Mouse (Mus musculus) heart, postnatal 0 days (tissue): ENCODE data around the gene Add2. TPM values are rescaled to one million over a fixed set of nuclear protein-coding genes. Genes with fewer than 3 reads are reported as not detected.

Source experiments
- ATAC-seq: fragments of 200-750 bp; cut with Nextera tagmentation; 2 replicates; pipeline ENCODE4 v1.8.0; 2017; ENCODE audit warnings: low read depth, moderate number of reproducible peaks, moderate library complexity; ENCODE audit not compliant: insufficient read depth
- DNase-seq: peaks from one replicate; pipeline ENCODE4 v3.0.0-alpha.2; 2016; ENCODE audit warnings: low spot score
- H3K27ac ChIP-seq: fragments of 300-500 bp; sonication (generic); 2 replicates; pipeline ENCODE4 v1.5.1; 2014; ENCODE audit warnings: low read depth, mild to moderate bottlenecking
- H3K27me3 ChIP-seq: fragments of 300-500 bp; sonication (generic); 2 replicates; pipeline ENCODE4 v1.6.1; 2014; ENCODE audit warnings: low read length, mixed read lengths; ENCODE audit not compliant: control insufficient read depth, insufficient read depth
- H3K36me3 ChIP-seq: fragments of 300-500 bp; sonication (generic); replicated peaks from 2 replicates; pipeline ENCODE4 v1.6.1; 2014; ENCODE audit warnings: low read length, mixed read lengths; ENCODE audit not compliant: control insufficient read depth, insufficient read depth
- H3K4me1 ChIP-seq: fragments of 300-500 bp; sonication (generic); 2 replicates; pipeline ENCODE4 v1.6.1; 2014; ENCODE audit warnings: antibody characterized with exemption; ENCODE audit not compliant: control insufficient read depth, insufficient read depth
- H3K4me2 ChIP-seq: fragments of 300-500 bp; sonication (generic); 2 replicates; pipeline ENCODE4 v1.6.1; 2014; ENCODE audit warnings: low read depth, mild to moderate bottlenecking, low read length, moderate library complexity
- H3K4me3 ChIP-seq: fragments of 300-500 bp; sonication (generic); 2 replicates; pipeline ENCODE4 v1.5.1; 2014; ENCODE audit warnings: low read depth, low read length
- H3K9ac ChIP-seq: fragments of 300-500 bp; sonication (generic); replicated peaks from 2 replicates; pipeline ENCODE4 v1.6.1; 2014; ENCODE audit warnings: low read depth, low read length, mixed read lengths
- H3K9me3 ChIP-seq: fragments of 300-500 bp; sonication (generic); replicated peaks from 2 replicates; pipeline ENCODE4 v1.6.1; 2016; ENCODE audit warnings: low read length; ENCODE audit not compliant: control insufficient read depth
- CTCF ChIP-seq: IDR thresholded peaks from 2 replicates; pipeline ENCODE4 v1.5.1; 2016; ENCODE audit warnings: antibody characterized with exemption, control low read depth, low read depth
- EP300 ChIP-seq: IDR thresholded peaks from 2 replicates; pipeline ENCODE4 v1.6.1; 2016; ENCODE audit warnings: antibody characterized with exemption, low read depth
- WGBS: fragments of 180-500 bp; shearing (Covaris S2); extraction: QIAGEN DNeasy Blood & Tissue Kit; methylation state at CpG from one replicate; pipeline ENCODE4 v1.1.7; 2014; 5-methylcytosine and 5-hydroxymethylcytosine counted together
- polyA plus RNA-seq: library from polyadenylated mRNA; unstranded; fragments of >200 nt; fragmentation: Nextera tagmentation; extraction: Ambion mirVana; gene quantifications from 2 replicates; pipeline ENCODE4 v1.2.1, GENCODE M21; 2015
- total RNA-seq: library from RNA; depleted of rRNA; stranded (reverse); fragments of >200 nt; gene quantifications from 2 replicates; pipeline ENCODE4 v1.2.3, GENCODE M21; 2014; ENCODE audit warnings: low replicate concordance

Add2 gene
- total and polyA plus RNA-seq, 2 experiments from 2014 or later: 1.2 to 1.5 TPM

GRCm38 (mm10) chr6:86031527-86031926 lies 3.0 kb downstream of the Add2 start:
- peaks cover 39% of the 10 kb centered on the region for H3K27me3 ChIP-seq
- no peak overlapping the region for H3K9ac ChIP-seq
- H3K9me3 ChIP-seq: no peaks in the 10 kb centered on the region
- DNase-seq (no peak), ATAC-seq (no peak)
- no peaks in the 10 kb centered on the region for H3K36me3 ChIP-seq
- 62% methylated on average over 2 of the region's 2 CpGs for WGBS
- no peak overlapping the region for H3K4me3 ChIP-seq
- H3K4me1 ChIP-seq: peaks cover 8% of the 10 kb centered on the region; the same call in 1 of the 2 replicates
- no peak overlapping the region for H3K4me2 ChIP-seq
- TF ChIP-seq CTCF: no peak
- no peak for TF ChIP-seq EP300
- no peak overlapping the region for H3K27ac ChIP-seq

GRCm38 (mm10) chr6:86033635-86034034 lies 5.2 kb downstream of the Add2 start:
- no peak overlapping the region for H3K27ac ChIP-seq
- H3K9ac ChIP-seq: no peak overlapping the region
- peaks cover 20% of the 10 kb centered on the region for H3K27me3 ChIP-seq
- H3K4me2 ChIP-seq: no peak overlapping the region
- no peak for DNase-seq
- 0 out of 2 replicates have a peak, but pooled peaks cover 3% of the 10 kb centered on the region for H3K4me1 ChIP-seq
- H3K9me3 ChIP-seq: no peaks in the 10 kb centered on the region
- 66% methylated on average over 1 of the region's 1 CpGs for WGBS
- H3K36me3 ChIP-seq: no peaks in the 10 kb centered on the region
- TF ChIP-seq CTCF (no peak), EP300 (no peak)
- H3K4me3 ChIP-seq: no peak overlapping the region
- ATAC-seq: no peak

DNA sequence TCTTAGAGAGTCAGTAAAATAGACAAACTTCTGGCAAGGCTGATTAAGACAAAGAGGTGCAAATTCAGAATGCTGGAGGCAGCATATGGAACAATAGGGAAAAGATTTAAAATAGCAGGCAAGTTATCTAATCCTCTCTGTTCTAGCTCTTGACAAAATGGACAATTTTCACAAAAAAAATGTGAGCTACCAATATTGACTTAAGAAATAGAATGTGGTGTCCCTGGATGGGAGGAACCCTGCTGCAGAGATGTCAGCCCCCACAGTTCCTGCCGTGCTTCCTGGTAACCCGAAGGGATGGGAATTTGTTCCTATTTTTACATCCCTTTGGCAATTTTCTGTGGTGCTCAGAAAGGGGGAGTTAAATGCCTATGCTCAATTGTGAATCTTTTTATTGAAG lies 10.4 kb downstream of the Add2 start:
- no peak for ATAC-seq
- 37% methylated on average over 2 of the region's 2 CpGs for WGBS

DNA sequence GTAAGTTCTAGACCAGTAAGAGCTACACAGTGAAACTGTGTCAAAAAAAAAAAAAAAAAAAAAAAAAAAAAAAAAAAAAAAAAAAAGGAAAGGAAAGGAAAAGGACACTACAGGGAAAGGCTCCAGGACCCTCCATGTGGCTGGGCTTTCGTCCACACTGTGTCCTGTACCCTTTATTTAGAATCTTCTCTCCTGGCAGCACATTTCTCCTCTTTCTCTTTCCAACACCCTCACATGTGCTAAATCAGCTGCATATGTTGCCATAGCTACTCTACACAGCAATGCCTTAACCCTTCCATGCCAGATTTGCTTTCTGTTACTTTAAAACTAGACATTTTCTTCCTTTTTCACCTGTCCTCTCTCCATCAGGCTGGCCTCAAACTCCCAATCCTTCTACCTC lies 11.7 kb downstream of the Add2 start:
- Histone ChIP-seq H3K4me1 (no peaks in the 10 kb centered on the region), H3K27me3 (no peaks in the 10 kb centered on the region), H3K9ac (no peak overlapping the region), H3K9me3 (no peaks in the 10 kb centered on the region), H3K4me2 (no peak overlapping the region), H3K36me3 (no peaks in the 10 kb centered on the region), H3K27ac (no peak overlapping the region), H3K4me3 (no peak overlapping the region)
- 71% methylated on average over 1 of the region's 1 CpGs for WGBS
- TF ChIP-seq EP300: no peak
- no peak for TF ChIP-seq CTCF
- ATAC-seq (no peak), DNase-seq (no peak)

More for the DNA sequence above, 10.4 kb downstream of the Add2 start:
- H3K4me1 ChIP-seq: no peaks in the 10 kb centered on the region
- H3K36me3 ChIP-seq: no peaks in the 10 kb centered on the region
- TF ChIP-seq CTCF (no peak), EP300 (no peak)
- H3K27ac ChIP-seq: no peak overlapping the region
- H3K27me3 ChIP-seq: no peaks in the 10 kb centered on the region
- no peak overlapping the region for H3K9ac ChIP-seq
- DNase-seq: no peak
- H3K9me3 ChIP-seq: no peaks in the 10 kb centered on the region
- no peak overlapping the region for H3K4me2 ChIP-seq
- H3K4me3 ChIP-seq: no peak overlapping the region

DNA sequence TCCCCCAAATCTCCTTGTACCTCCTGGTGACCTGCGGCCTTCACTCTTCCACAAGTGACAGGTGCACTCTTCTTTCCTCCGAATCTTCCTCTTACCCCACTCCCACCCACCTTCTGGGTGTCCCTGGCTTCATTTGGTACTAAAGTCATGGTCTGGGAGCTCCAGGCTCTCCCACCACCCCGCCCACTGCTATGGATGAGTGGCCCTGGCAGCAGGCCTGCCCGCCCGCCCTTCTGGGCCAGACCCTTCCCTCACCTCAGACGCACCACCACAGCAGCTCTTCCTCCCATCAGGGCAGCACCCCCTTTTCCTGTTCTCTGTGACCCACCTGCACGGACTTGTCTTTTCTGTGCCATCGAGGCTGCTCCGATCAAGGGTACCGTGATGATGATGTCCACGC lies 19.0 kb downstream of the Add2 start:
- Histone ChIP-seq H3K27me3 (0 out of 2 replicates have a peak, but pooled peaks cover 3% of the 10 kb centered on the region), H3K9me3 (no peaks in the 10 kb centered on the region), H3K9ac (no peak overlapping the region), H3K4me3 (no peak overlapping the region), H3K4me1 (no peaks in the 10 kb centered on the region), H3K4me2 (no peak overlapping the region), H3K27ac (no peak overlapping the region), H3K36me3 (no peaks in the 10 kb centered on the region)
- TF ChIP-seq EP300: no peak
- no peak for TF ChIP-seq CTCF
- WGBS: 86% methylated on average over 11 of the region's 11 CpGs
- ATAC-seq (no peak), DNase-seq (no peak)

DNA sequence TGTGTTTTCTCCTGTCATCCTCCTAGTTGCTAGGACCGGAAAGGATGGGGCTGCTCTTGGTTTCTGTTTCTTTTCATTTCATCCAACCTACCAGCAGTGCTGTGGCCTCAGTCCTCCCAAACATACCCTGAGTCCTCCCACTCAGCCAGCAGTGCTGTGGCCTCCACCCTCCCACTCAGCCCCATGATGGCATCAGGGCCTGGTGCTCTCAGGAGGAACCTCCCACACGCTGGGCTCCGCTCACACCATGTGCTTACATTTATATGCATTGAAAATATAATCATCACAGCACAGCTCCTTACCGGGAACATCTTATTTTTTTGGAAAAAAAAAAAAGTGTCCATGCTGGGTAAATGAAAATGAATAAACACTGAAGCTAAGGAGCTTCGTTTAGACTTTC lies 20.0 kb downstream of the Add2 start:
- H3K27ac ChIP-seq: no peak overlapping the region
- no peak for ATAC-seq
- 74% methylated on average over 5 of the region's 5 CpGs for WGBS

More for the DNA sequence above, 20.0 kb downstream of the Add2 start:
- TF ChIP-seq EP300 (no peak), CTCF (no peak)
- Histone ChIP-seq H3K36me3 (no peaks in the 10 kb centered on the region), H3K4me1 (no peaks in the 10 kb centered on the region), H3K4me3 (no peak overlapping the region), H3K27me3 (0 out of 2 replicates have a peak, but pooled peaks cover 3% of the 10 kb centered on the region), H3K9ac (no peak overlapping the region), H3K4me2 (no peak overlapping the region), H3K9me3 (no peaks in the 10 kb centered on the region)
- no peak for DNase-seq
